Mouse (Mus musculus) liver, embryonic 11.5 days (tissue): ENCODE results near the gene Crtc1. TPM values are rescaled to one million over a fixed set of nuclear protein-coding genes. Genes with fewer than 3 reads are reported as not detected.

ENCODE experiments used
- ATAC-seq: fragments of 200-750 bp; cut with Nextera tagmentation; replicated peaks from 2 replicates; pipeline ENCODE4 v1.8.0; 2017; ENCODE audit warnings: moderate number of reproducible peaks, mild to moderate bottlenecking, moderate TSS enrichment, moderate library complexity; ENCODE audit not compliant: low FRiP score
- DNase-seq: peaks from one replicate; pipeline ENCODE4 v3.0.0-alpha.2; 2017; ENCODE audit warnings: low spot score
- H3K27ac ChIP-seq: fragments of 300-500 bp; sonication (generic); 2 replicates; pipeline ENCODE4 v1.5.1; 2014; ENCODE audit warnings: mild to moderate bottlenecking, low read depth, low read length, control low read depth
- H3K27me3 ChIP-seq: fragments of 300-500 bp; sonication (generic); replicated peaks from 2 replicates; pipeline ENCODE4 v1.6.1; 2014; ENCODE audit warnings: low read length, mixed read lengths; ENCODE audit not compliant: control insufficient read depth, insufficient read depth
- H3K36me3 ChIP-seq: fragments of 300-500 bp; sonication (generic); 2 replicates; pipeline ENCODE4 v1.6.1; 2014; ENCODE audit warnings: mild to moderate bottlenecking, low read length, moderate library complexity, mixed read lengths; ENCODE audit not compliant: control insufficient read depth, insufficient read depth
- H3K4me1 ChIP-seq: fragments of 300-500 bp; sonication (generic); replicated peaks from 2 replicates; pipeline ENCODE4 v1.6.1; 2014; ENCODE audit warnings: low read length, mixed read lengths; ENCODE audit not compliant: control insufficient read depth, insufficient read depth
- H3K4me2 ChIP-seq: fragments of 300-500 bp; sonication (generic); 2 replicates; pipeline ENCODE4 v1.6.1; 2014; ENCODE audit warnings: mild to moderate bottlenecking, control low read depth, moderate library complexity
- H3K4me3 ChIP-seq: fragments of 300-500 bp; sonication (generic); 2 replicates; pipeline ENCODE4 v1.5.1; 2014; ENCODE audit warnings: low read depth, low read length, control low read depth
- H3K9ac ChIP-seq: fragments of 300-500 bp; sonication (generic); 2 replicates; pipeline ENCODE4 v1.6.1; 2014; ENCODE audit warnings: low read depth, low read length, control low read depth
- H3K9me3 ChIP-seq: fragments of 300-500 bp; sonication (generic); 2 replicates; pipeline ENCODE4 v1.6.1; 2016; ENCODE audit warnings: low read length, inconsistent platforms, mixed read lengths; ENCODE audit not compliant: control insufficient read depth
- WGBS: fragments of 180-500 bp; shearing (Covaris S2); extraction: QIAGEN DNeasy Blood & Tissue Kit; methylation state at CpG from one replicate; pipeline ENCODE4 v1.1.7; 2014; 5-methylcytosine and 5-hydroxymethylcytosine counted together
- polyA plus RNA-seq: library from polyadenylated mRNA; unstranded; fragments of >200 nt; fragmentation: Nextera tagmentation; extraction: Ambion mirVana; gene quantifications from 2 replicates; pipeline ENCODE4 v1.2.1, GENCODE M21; 2014

Gene Crtc1
- polyA plus RNA-seq, 1 experiment from 2014 or later: 11.3 TPM

GRCm38 (mm10) chr8:70466771-70467170 is 27.4 kb upstream of the Crtc1 start:
- H3K27me3 ChIP-seq: no peaks in the 10 kb centered on the region
- peaks cover 27% of the 10 kb centered on the region for H3K4me1 ChIP-seq
- no peak overlapping the region for H3K9ac ChIP-seq
- DNase-seq: no peak
- H3K36me3 ChIP-seq: no peaks in the 10 kb centered on the region; the same call in 1 of the 2 replicates
- H3K27ac ChIP-seq: no peak overlapping the region
- H3K4me3 ChIP-seq: no peak overlapping the region
- WGBS: 73% methylated on average over 11 of the region's 11 CpGs
- H3K9me3 ChIP-seq: no peaks in the 10 kb centered on the region
- no peak for ATAC-seq
- no peak overlapping the region for H3K4me2 ChIP-seq

- Histone ChIP-seq H3K27me3 (no peaks in the 10 kb centered on the region), H3K4me2 (no peak overlapping the region), H3K36me3 (no peaks in the 10 kb centered on the region; the same call in 1 of the 2 replicates), H3K9me3 (no peaks in the 10 kb centered on the region), H3K4me1 (peaks cover 27% of the 10 kb centered on the region), H3K9ac (no peak overlapping the region), H3K27ac (no peak overlapping the region), H3K4me3 (no peak overlapping the region)
- DNase-seq: no peak
- 88% methylated on average over 4 of the region's 4 CpGs for WGBS
- no peak for ATAC-seq
These were observed 26.9 kb upstream of the Crtc1 start for GRCm38 (mm10) chr8:70466305-70466704.

- H3K9me3 ChIP-seq: no peaks in the 10 kb centered on the region
- 91% methylated on average over 4 of the region's 4 CpGs for WGBS
These were observed 26.3 kb upstream of the Crtc1 start for GRCm38 (mm10) chr8:70465701-70466100.

GRCm38 (mm10) chr8:70464162-70464561 is 24.8 kb upstream of the Crtc1 start:
- Histone ChIP-seq H3K9ac (no peak overlapping the region), H3K27me3 (no peaks in the 10 kb centered on the region), H3K36me3 (peaks cover 2% of the 10 kb centered on the region; the same call in 1 of the 2 replicates), H3K9me3 (no peaks in the 10 kb centered on the region), H3K4me2 (no peak overlapping the region), H3K27ac (no peak overlapping the region), H3K4me1 (peaks cover 15% of the 10 kb centered on the region), H3K4me3 (no peak overlapping the region)
- no peak for ATAC-seq
- 86% methylated on average over 6 of the region's 6 CpGs for WGBS
- DNase-seq: no peak

More at GRCm38 (mm10) chr8:70465701-70466100, 26.3 kb upstream of the Crtc1 start:
- DNase-seq (no peak), ATAC-seq (no peak)
- H3K27ac ChIP-seq: no peak overlapping the region
- no peak overlapping the region for H3K4me3 ChIP-seq
- H3K4me1 ChIP-seq: peaks cover 27% of the 10 kb centered on the region
- H3K9ac ChIP-seq: no peak overlapping the region
- no peak overlapping the region for H3K4me2 ChIP-seq
- no peaks in the 10 kb centered on the region for H3K27me3 ChIP-seq
- H3K36me3 ChIP-seq: no peaks in the 10 kb centered on the region; the same call in 1 of the 2 replicates

- no peak for ATAC-seq
- Histone ChIP-seq H3K27ac (no peak overlapping the region), H3K36me3 (peaks cover 2% of the 10 kb centered on the region; the same call in 1 of the 2 replicates), H3K9ac (no peak overlapping the region), H3K4me3 (no peak overlapping the region), H3K27me3 (no peaks in the 10 kb centered on the region), H3K4me2 (no peak overlapping the region), H3K9me3 (no peaks in the 10 kb centered on the region), H3K4me1 (peaks cover 10% of the 10 kb centered on the region)
- WGBS: 88% methylated on average over 4 of the region's 4 CpGs
- no peak for DNase-seq
These were observed 23.9 kb upstream of the Crtc1 start for GRCm38 (mm10) chr8:70463306-70463705.

GRCm38 (mm10) chr8:70462516-70462813 is 23.1 kb upstream of the Crtc1 start:
- Histone ChIP-seq H3K9me3 (no peaks in the 10 kb centered on the region), H3K36me3 (peaks cover 2% of the 10 kb centered on the region; the same call in 1 of the 2 replicates), H3K4me2 (no peak overlapping the region), H3K27me3 (no peaks in the 10 kb centered on the region), H3K4me3 (no peak overlapping the region), H3K4me1 (peaks cover 10% of the 10 kb centered on the region), H3K27ac (no peak overlapping the region), H3K9ac (no peak overlapping the region)
- no peak for DNase-seq
- ATAC-seq: no peak
- 94% methylated on average over 8 of the region's 8 CpGs for WGBS

GRCm38 (mm10) chr8:70461765-70462515 is 22.6 kb upstream of the Crtc1 start:
- Histone ChIP-seq H3K4me1 (peaks cover 6% of the 10 kb centered on the region), H3K4me3 (no peak overlapping the region), H3K9me3 (no peaks in the 10 kb centered on the region), H3K9ac (no peak overlapping the region), H3K27ac (no peak overlapping the region), H3K4me2 (no peak overlapping the region), H3K27me3 (no peaks in the 10 kb centered on the region), H3K36me3 (peaks cover 2% of the 10 kb centered on the region; the same call in 1 of the 2 replicates)
- 88% methylated on average over 16 of the region's 16 CpGs for WGBS
- no peak for ATAC-seq
- DNase-seq: no peak

- H3K4me3 ChIP-seq: no peak overlapping the region
- H3K4me2 ChIP-seq: no peak overlapping the region
- no peak overlapping the region for H3K27ac ChIP-seq
- 89% methylated on average over 9 of the region's 9 CpGs for WGBS
- H3K36me3 ChIP-seq: peaks cover 2% of the 10 kb centered on the region; the same call in 1 of the 2 replicates
- H3K9ac ChIP-seq: no peak overlapping the region
- ATAC-seq (no peak), DNase-seq (no peak)
- H3K9me3 ChIP-seq: no peaks in the 10 kb centered on the region
- no peaks in the 10 kb centered on the region for H3K27me3 ChIP-seq
- H3K4me1 ChIP-seq: no peaks in the 10 kb centered on the region; the same call in 1 of the 2 replicates
These were observed 21.2 kb upstream of the Crtc1 start for GRCm38 (mm10) chr8:70460606-70461005.

GRCm38 (mm10) chr8:70460199-70460598 is 20.8 kb upstream of the Crtc1 start:
- DNase-seq (no peak), ATAC-seq (no peak)
- H3K27ac ChIP-seq: no peak overlapping the region
- H3K36me3 ChIP-seq: peaks cover 2% of the 10 kb centered on the region; the same call in 1 of the 2 replicates
- H3K4me2 ChIP-seq: no peak overlapping the region
- 92% methylated on average over 5 of the region's 5 CpGs for WGBS
- no peaks in the 10 kb centered on the region for H3K27me3 ChIP-seq
- H3K9ac ChIP-seq: no peak overlapping the region
- no peak overlapping the region for H3K4me3 ChIP-seq
- H3K4me1 ChIP-seq: no peaks in the 10 kb centered on the region; the same call in 1 of the 2 replicates
- H3K9me3 ChIP-seq: no peaks in the 10 kb centered on the region
